Mouse (Mus musculus) MEL (cell line): Measurements from ENCODE around the gene Dnajc28. TPM values are rescaled to one million over a fixed set of nuclear protein-coding genes. Genes with fewer than 3 reads are reported as not detected.

ENCODE experiments used
- DNase-seq: peaks from one replicate; pipeline ENCODE4 v3.0.0; 2011; ENCODE audit warnings: low read depth, low spot score
- H3K27ac ChIP-seq: 2 replicates; pipeline ENCODE4 v1.5.1; 2012; ENCODE audit warnings: low read depth, mild to moderate bottlenecking, control low read depth, low read length, moderate library complexity; ENCODE audit not compliant: control insufficient read depth
- H3K27me3 ChIP-seq, 2 experiments: fragments of 150-350 bp in 1 of 2; sonication (generic) in 1 of 2; 2 replicates each; pipeline ENCODE4 v1.6.1; 2012; ENCODE audit warnings: low read length in 2 of 2, mild to moderate bottlenecking in 2 of 2, improper control_type of control experiment in 1 of 2, moderate library complexity in 1 of 2; ENCODE audit not compliant: insufficient read depth in 2 of 2, control insufficient read depth in 1 of 2
- H3K36me3 ChIP-seq, 2 experiments: 2 replicates each; pipeline ENCODE4 v1.6.1; 2012 to 2014; ENCODE audit warnings: low read length in 2 of 2, improper control_type of control experiment in 1 of 2, inconsistent platforms in 1 of 2, mild to moderate bottlenecking in 1 of 2; ENCODE audit not compliant: insufficient read depth in 2 of 2, control insufficient read depth in 1 of 2
- H3K4me1 ChIP-seq, 2 experiments: fragments of 150-350 bp in 1 of 2; sonication (generic) in 1 of 2; 2 replicates each; pipeline ENCODE4 v1.6.1; 2012; ENCODE audit warnings: low read length in 2 of 2, improper control_type of control experiment in 1 of 2, mild to moderate bottlenecking in 1 of 2; ENCODE audit not compliant: insufficient read depth in 2 of 2, control insufficient read depth in 1 of 2
- H3K4me3 ChIP-seq, 2 experiments: fragments of 150-350 bp in 1 of 2; sonication (generic) in 1 of 2; 2 replicates each; pipeline ENCODE4 v1.5.1; 2012; ENCODE audit warnings: low read depth in 2 of 2, low read length in 2 of 2, mild to moderate bottlenecking in 2 of 2, moderate library complexity in 2 of 2, control low read depth in 1 of 2, improper control_type of control experiment in 1 of 2; ENCODE audit not compliant: control insufficient read depth in 1 of 2, insufficient read depth in 1 of 2
- H3K79me2 ChIP-seq: 2 replicates; pipeline ENCODE4 v1.6.1; 2012; ENCODE audit warnings: mild to moderate bottlenecking, low read length, moderate library complexity; ENCODE audit not compliant: control insufficient read depth, poor library complexity, insufficient read depth
- H3K9ac ChIP-seq: 2 replicates; pipeline ENCODE4 v1.6.1; 2012; ENCODE audit warnings: low read depth, mild to moderate bottlenecking, control low read depth, low read length, moderate library complexity; ENCODE audit not compliant: control insufficient read depth, poor library complexity, severe bottlenecking
- H3K9me3 ChIP-seq: fragments of 150-350 bp; sonication (generic); replicated peaks from 2 replicates; pipeline ENCODE4 v1.6.1; 2012; ENCODE audit warnings: mild to moderate bottlenecking, low read length, improper control_type of control experiment, moderate library complexity; ENCODE audit not compliant: insufficient read depth
- BHLHE40 ChIP-seq: IDR thresholded peaks from 2 replicates; pipeline ENCODE4 v1.6.1; 2012; ENCODE audit warnings: low read depth, mild to moderate bottlenecking, inconsistent platforms, low read length, improper control_type of control experiment, borderline replicate concordance
- CHD2 ChIP-seq: IDR thresholded peaks from 2 replicates; pipeline ENCODE4 v1.6.1; 2011; ENCODE audit warnings: low read length, improper control_type of control experiment
- CTCF ChIP-seq, 3 experiments: IDR thresholded peaks in 2 of 3; conservative IDR thresholded peaks in 1 of 3; 2 replicates each; pipeline ENCODE4 v1.5.1; 2011 to 2012; ENCODE audit warnings: low read length in 3 of 3, low read depth in 2 of 3, mild to moderate bottlenecking in 2 of 3, improper control_type of control experiment in 1 of 3, inconsistent platforms in 1 of 3, mixed read lengths in 1 of 3, moderate library complexity in 1 of 3; ENCODE audit not compliant: control insufficient read depth in 1 of 3, insufficient read depth in 1 of 3, poor library complexity in 1 of 3, severe bottlenecking in 1 of 3
- E2F4 ChIP-seq: IDR thresholded peaks from 2 replicates; pipeline ENCODE4 v1.6.1; 2011; ENCODE audit warnings: low read depth, low read length, improper control_type of control experiment, borderline replicate concordance
- EP300 ChIP-seq, 2 experiments: IDR thresholded peaks; 2 replicates each; pipeline ENCODE4 v1.6.1; 2011; ENCODE audit warnings: improper control_type of control experiment in 2 of 2, low read length in 2 of 2, low read depth in 1 of 2, mild to moderate bottlenecking in 1 of 2
- ETS1 ChIP-seq: IDR thresholded peaks from 2 replicates; pipeline ENCODE4 v1.6.1; 2012; ENCODE audit warnings: low read depth, mild to moderate bottlenecking, inconsistent platforms, low read length, improper control_type of control experiment, moderate library complexity
- GABPA ChIP-seq: IDR thresholded peaks from 2 replicates; pipeline ENCODE4 v1.6.1; 2012; ENCODE audit warnings: low read depth, mild to moderate bottlenecking, inconsistent platforms, low read length, improper control_type of control experiment, moderate library complexity
- HCFC1 ChIP-seq: IDR thresholded peaks from 2 replicates; pipeline ENCODE4 v1.6.1; 2012; ENCODE audit warnings: low read depth, mild to moderate bottlenecking, inconsistent platforms, low read length, improper control_type of control experiment, moderate library complexity
- JUND ChIP-seq: IDR thresholded peaks from 2 replicates; pipeline ENCODE4 v1.6.1; 2011; ENCODE audit warnings: low read depth, mild to moderate bottlenecking, improper control_type of control experiment, low read length
- MAZ ChIP-seq: IDR thresholded peaks from 2 replicates; pipeline ENCODE4 v1.6.1; 2012; ENCODE audit warnings: low read depth, mild to moderate bottlenecking, inconsistent platforms, low read length, improper control_type of control experiment
- MEF2A ChIP-seq: IDR thresholded peaks from 2 replicates; pipeline ENCODE4 v1.6.1; 2014; ENCODE audit warnings: low read depth, mild to moderate bottlenecking, inconsistent platforms, low read length, improper control_type of control experiment; ENCODE audit not compliant: poor library complexity, insufficient replicate concordance, severe bottlenecking; ENCODE audit errors: extremely low read depth
- MYB ChIP-seq: IDR thresholded peaks from 2 replicates; pipeline ENCODE4 v1.6.1; 2011; ENCODE audit warnings: mild to moderate bottlenecking, low read depth, low read length, improper control_type of control experiment
- NELFE ChIP-seq: IDR thresholded peaks from 2 replicates; pipeline ENCODE4 v1.6.1; 2011; ENCODE audit warnings: low read depth, low read length, improper control_type of control experiment
- NRF1 ChIP-seq: IDR thresholded peaks from 2 replicates; pipeline ENCODE4 v1.6.1; 2014; ENCODE audit warnings: low read depth, mild to moderate bottlenecking, inconsistent platforms, low read length, improper control_type of control experiment, moderate library complexity; ENCODE audit not compliant: poor library complexity, insufficient read depth, severe bottlenecking
- POLR2A ChIP-seq, 2 experiments: IDR thresholded peaks; 2 replicates each; pipeline ENCODE4 v1.6.1; 2011 to 2012; ENCODE audit warnings: low read length in 2 of 2, mild to moderate bottlenecking in 2 of 2, control low read depth in 1 of 2, improper control_type of control experiment in 1 of 2, low read depth in 1 of 2, moderate library complexity in 1 of 2; ENCODE audit not compliant: control insufficient read depth in 1 of 2, insufficient read depth in 1 of 2, poor library complexity in 1 of 2
- RAD21 ChIP-seq: IDR thresholded peaks from 2 replicates; pipeline ENCODE4 v1.6.1; 2011; ENCODE audit warnings: mild to moderate bottlenecking, low read depth, low read length, improper control_type of control experiment
- SIN3A ChIP-seq: IDR thresholded peaks from 2 replicates; pipeline ENCODE4 v1.6.1; 2012; ENCODE audit warnings: low read length, improper control_type of control experiment, inconsistent platforms
- TBP ChIP-seq: IDR thresholded peaks from 2 replicates; pipeline ENCODE4 v1.8.0; 2011; ENCODE audit warnings: low read depth, low read length, improper control_type of control experiment
- UBTF ChIP-seq: IDR thresholded peaks from 2 replicates; pipeline ENCODE4 v1.6.1; 2012; ENCODE audit warnings: low read depth, mild to moderate bottlenecking, inconsistent platforms, low read length, improper control_type of control experiment, moderate library complexity, borderline replicate concordance; ENCODE audit not compliant: insufficient read depth
- ZC3H11A ChIP-seq: IDR thresholded peaks from 2 replicates; pipeline ENCODE4 v1.6.1; 2012; ENCODE audit warnings: low read depth, mild to moderate bottlenecking, inconsistent platforms, low read length, improper control_type of control experiment
- ZMIZ1 ChIP-seq: IDR thresholded peaks from 2 replicates; pipeline ENCODE4 v1.6.1; 2012; ENCODE audit warnings: low read depth, mild to moderate bottlenecking, inconsistent platforms, low read length, improper control_type of control experiment, moderate library complexity
- polyA plus RNA-seq, 2 experiments: library from polyadenylated mRNA; stranded (reverse) in 1 of 2; unstranded in 1 of 2; fragments of >175 nt in 1 of 2; fragments of >200 nt in 1 of 2; gene quantifications; 2 replicates each; pipeline versions ENCODE4 v1.2.1 to v1.2.4; 2012; ENCODE audit warnings: low replicate concordance in 2 of 2, low read depth in 1 of 2; ENCODE audit not compliant: insufficient read length in 2 of 2, insufficient read depth in 1 of 2, missing spikeins in 1 of 2
- total RNA-seq: library from RNA; depleted of rRNA; stranded (reverse); fragments of 300-350 nt; gene quantifications from 2 replicates; pipeline ENCODE4 v1.2.3, GENCODE M21; 2012

The Dnajc28 gene
- total and polyA plus RNA-seq, 3 experiments, result 1.2 to 1.9 TPM; not detected in 1

GRCm38 (mm10) chr16:91632940-91633339 lies 14.1 kb upstream of the Dnajc28 start:
- Histone ChIP-seq H3K36me3 (peaks cover 0 to 35% of the 10 kb centered on the region in 2 experiments; a peak in 3 of 4 replicates), H3K27me3 (no peaks in the 10 kb centered on the region), H3K9ac (no peak overlapping the region), H3K27ac (no peak overlapping the region), H3K4me1 (no peaks in the 10 kb centered on the region)
- no peak for TF ChIP-seq JUND
- no peak for TF ChIP-seq EP300 (IDR thresholded peaks at IDR 0.05; ENCODE audit: low read depth in 1 of 2, low read length in 2 of 2)
- no peak for TF ChIP-seq RAD21
- no peak for TF ChIP-seq HCFC1
- no peak for TF ChIP-seq NRF1
- TF ChIP-seq GABPA, result no peak
- TF ChIP-seq BHLHE40, result no peak
- TF ChIP-seq TBP, result no peak
- TF ChIP-seq ETS1, result no peak
- no peak for TF ChIP-seq CTCF (IDR thresholded peaks at IDR 0.05 in 2 of 3, conservative IDR thresholded peaks at IDR 0.05 in 1 of 3; ENCODE audit: control insufficient read depth in 1 of 3, insufficient read depth in 1 of 3, low read depth in 2 of 3, low read length in 3 of 3, poor library complexity in 1 of 3, severe bottlenecking in 1 of 3)
- no peak for TF ChIP-seq MYB
- TF ChIP-seq POLR2A (IDR thresholded peaks at IDR 0.05; ENCODE audit: control insufficient read depth in 1 of 2, insufficient read depth in 1 of 2, low read depth in 1 of 2, low read length in 2 of 2, poor library complexity in 1 of 2), result no peak; a peak in 1 of 4 replicates
- no peak for TF ChIP-seq UBTF
- TF ChIP-seq MEF2A, result no peak
- no peak for TF ChIP-seq MAZ
- no peak for TF ChIP-seq E2F4
- no peak for TF ChIP-seq CHD2
- TF ChIP-seq SIN3A, result no peak
- TF ChIP-seq, all 39 proteins: peak for 0
- Histone ChIP-seq H3K4me3 (no peak overlapping the region), H3K9me3 (no peaks in the 10 kb centered on the region), H3K79me2 (0 out of 2 replicates have a peak, but pooled peaks cover 2% of the 10 kb centered on the region)
- DNase-seq, result no peak

- no peaks in the 10 kb centered on the region for H3K27me3 ChIP-seq
- no peak overlapping the region for H3K27ac ChIP-seq
- H3K4me1 ChIP-seq, result no peaks in the 10 kb centered on the region
- H3K9me3 ChIP-seq, result no peaks in the 10 kb centered on the region
- TF ChIP-seq MYB, result no peak
- TF ChIP-seq POLR2A (IDR thresholded peaks at IDR 0.05; ENCODE audit: control insufficient read depth in 1 of 2, insufficient read depth in 1 of 2, low read depth in 1 of 2, low read length in 2 of 2, poor library complexity in 1 of 2), result no peak; a peak in 1 of 4 replicates
- TF ChIP-seq GABPA, result no peak
- no peak for TF ChIP-seq ETS1
- TF ChIP-seq NELFE, result no peak
- no peak for TF ChIP-seq SIN3A
- TF ChIP-seq ZC3H11A, result no peak
- no peak for TF ChIP-seq MEF2A
- no peak for TF ChIP-seq ZMIZ1
- DNase-seq, result no peak
- H3K4me3 ChIP-seq, result no peak overlapping the region
- H3K36me3 ChIP-seq, result peaks cover 0 to 33% of the 10 kb centered on the region in 2 experiments; a peak in 3 of 4 replicates
- H3K9ac ChIP-seq, result no peak overlapping the region
- H3K79me2 ChIP-seq, result 0 out of 2 replicates have a peak, but pooled peaks cover 2% of the 10 kb centered on the region
Observed at GRCm38 (mm10) chr16:91632439-91632838, 13.6 kb upstream of the Dnajc28 start.
